Mouse (Mus musculus) spleen, adult 18-20 months (tissue): ENCODE results near the gene Wnt1.
"Not testable (repeated sequence)": the region's sequence is repeated elsewhere in the genome, so short reads cannot be mapped to it uniquely, and the experiment has no call there.

Source experiments
- DNase-seq, 2 experiments: peaks; one replicate each; pipeline ENCODE4 v3.0.0; 2022; ENCODE audit warnings: mixed read lengths in 2 of 2

Gene Wnt1

GRCm38 (mm10) chr15:98789661-98790535 lies at the start of gene Wnt1:
Wnt1 (plus strand) TSS chr15:98789857.
- peak in 1 of 2 experiments; percentile 70 for DNase-seq

GRCm38 (mm10) chr15:98740219-98740618 lies 49.4 kb upstream of the Wnt1 start:
- DNase-seq, result no peak

GRCm38 (mm10) chr15:98742766-98743428 lies 46.8 kb upstream of the Wnt1 start:
- DNase-seq, result no peak

- DNase-seq, result not testable (repeated sequence)
These were observed 45.8 kb upstream of the Wnt1 start for GRCm38 (mm10) chr15:98743863-98744262.

GRCm38 (mm10) chr15:98746344-98746965 lies 43.2 kb upstream of the Wnt1 start:
- no peak for DNase-seq

- DNase-seq, result no peak
These were observed 42.4 kb upstream of the Wnt1 start for GRCm38 (mm10) chr15:98747296-98747695.

- no peak for DNase-seq
These were observed 40.6 kb upstream of the Wnt1 start for GRCm38 (mm10) chr15:98749093-98749492.

GRCm38 (mm10) chr15:98753021-98753423 lies 36.6 kb upstream of the Wnt1 start:
- DNase-seq, result no peak

GRCm38 (mm10) chr15:98754125-98754524 lies 35.5 kb upstream of the Wnt1 start:
- no peak for DNase-seq

- DNase-seq, result peak; percentile 50 to 60
These were observed 27.4 kb upstream of the Wnt1 start for GRCm38 (mm10) chr15:98762201-98762621.

- DNase-seq, result peak; percentile 96 to 97
These were observed 26.8 kb upstream of the Wnt1 start, which contains the start of gene Arf3 for GRCm38 (mm10) chr15:98762670-98763529. Arf3 (minus strand) TSS chr15:98763214.

GRCm38 (mm10) chr15:98765929-98766328 lies 23.7 kb upstream of the Wnt1 start:
- no peak for DNase-seq

- DNase-seq, result no peak
These were observed 21.4 kb upstream of the Wnt1 start for GRCm38 (mm10) chr15:98768259-98768658.

- DNase-seq, result no peak
These were observed 17.7 kb upstream of the Wnt1 start for GRCm38 (mm10) chr15:98771813-98772425.

- peak in 1 of 2 experiments; percentile 48 for DNase-seq
These were observed 17.0 kb upstream of the Wnt1 start for GRCm38 (mm10) chr15:98772511-98773211.

GRCm38 (mm10) chr15:98774096-98774495 lies 15.6 kb upstream of the Wnt1 start:
- DNase-seq, result no peak

GRCm38 (mm10) chr15:98775533-98775932 lies 14.1 kb upstream of the Wnt1 start:
- no peak for DNase-seq

GRCm38 (mm10) chr15:98776280-98777004 lies 13.2 kb upstream of the Wnt1 start:
- peak in 1 of 2 experiments; percentile 46 for DNase-seq

GRCm38 (mm10) chr15:98777005-98777616 lies 12.5 kb upstream of the Wnt1 start:
- DNase-seq, result no peak

GRCm38 (mm10) chr15:98777762-98778161 lies 11.9 kb upstream of the Wnt1 start, which contains the start of gene Wnt10b:
Wnt10b (minus strand) TSS chr15:98778150.
- no peak for DNase-seq
